Mouse (Mus musculus): Measurements from ENCODE around the gene Gm13694.
"Not testable (repeated sequence)": the region's sequence is repeated elsewhere in the genome, so short reads cannot be mapped to it uniquely, and the experiment has no call there.

- not testable (repeated sequence) for TF ChIP-seq POLR2A, CTCF (IDR thresholded peaks at IDR 0.05; ENCODE audit: insufficient read depth, low read depth, low read length)
Measured at GRCm38 (mm10) chr2:83993639-83994255, 15.0 kb downstream of the Gm13694 start.
